Mouse (Mus musculus): ENCODE measurements around the gene Gm8909. TPM values are rescaled to one million over a fixed set of nuclear protein-coding genes. Genes with fewer than 3 reads are reported as not detected.
A peak's percentile ranks its signal among the peaks of the same experiment; 100 is the strongest.
"Not testable (repeated sequence)": the region's sequence is repeated elsewhere in the genome, so short reads cannot be mapped to it uniquely, and the experiment has no call there.

The Gm8909 gene
- not detected for total RNA-seq (2021)

DNA sequence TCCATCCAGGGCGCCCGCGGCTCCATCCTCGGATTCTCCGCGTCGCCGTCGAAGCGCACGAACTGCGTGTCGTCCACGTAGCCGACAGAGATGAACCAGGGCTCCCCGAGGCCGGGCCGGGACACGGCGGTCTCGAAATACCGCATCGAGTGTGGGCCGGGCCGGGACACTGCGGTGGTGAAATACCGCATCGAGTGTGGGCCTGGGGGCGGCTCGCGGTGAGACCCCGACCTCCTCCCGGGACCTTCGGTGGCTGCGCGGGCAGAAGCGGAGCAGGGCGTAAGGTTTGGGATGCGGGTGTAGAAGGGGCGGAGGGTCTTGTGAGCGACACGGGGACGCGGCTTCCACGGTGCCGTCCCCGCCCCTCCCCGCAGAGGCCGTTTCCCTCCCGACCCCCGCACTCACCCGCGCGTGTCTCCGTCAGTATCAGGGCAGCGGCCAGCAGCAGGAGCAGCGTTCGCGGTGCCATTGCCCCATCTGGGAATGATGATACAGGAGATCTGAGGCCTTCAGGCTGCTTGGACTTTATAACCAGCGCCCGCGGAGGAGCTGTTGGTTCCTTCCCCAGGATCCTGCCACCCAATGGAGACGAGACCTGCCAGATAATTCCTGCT is at the start of gene Gm8909:
Gene Gm8909 (minus strand): TSS at position 499 of the 614 bp plus-strand sequence.
- intact Hi-C loops (cut with DNase I) = no loop called here
- DNase-seq (ENCODE audit: low spot score in 2 of 2) = no peak

GRCm38 (mm10) chr17:36215586-36215985 is 47.2 kb upstream of the Gm8909 start:
- DNase-seq (ENCODE audit: low spot score in 2 of 2) = no peak
- intact Hi-C loops (cut with DNase I) = no loop called here

- intact Hi-C loops (cut with DNase I) = no loop called here
- no peak for DNase-seq (ENCODE audit: low spot score in 2 of 2)
Measured at GRCm38 (mm10) chr17:36206846-36207245, 38.5 kb upstream of the Gm8909 start.

DNA sequence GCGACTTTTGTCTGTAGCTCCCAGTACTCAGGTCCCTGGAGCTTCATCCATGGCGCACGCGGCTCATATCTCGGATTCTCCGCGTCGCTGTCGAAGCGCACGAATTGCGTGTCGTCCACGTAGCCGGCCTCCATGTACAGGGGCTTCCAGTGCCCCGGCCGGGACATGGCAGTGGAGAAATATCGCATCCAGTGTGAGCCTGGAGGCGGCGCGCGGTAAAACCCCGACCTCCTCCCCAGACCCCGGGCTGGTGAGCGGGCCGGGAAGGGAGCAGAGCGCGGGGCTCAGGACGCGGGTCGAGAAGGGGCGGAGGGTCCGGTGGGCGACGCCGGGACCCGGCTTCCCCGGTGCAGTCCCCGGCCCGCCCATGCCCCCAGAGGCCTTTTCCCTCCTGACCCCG is 37.5 kb upstream of the Gm8909 start:
- DNase-seq (ENCODE audit: low spot score in 2 of 2) = no peak
- intact Hi-C loops (cut with DNase I) = no loop called here

- intact Hi-C loops (cut with DNase I) = no loop called here
- DNase-seq (ENCODE audit: low spot score in 2 of 2) = no peak
Measured at GRCm38 (mm10) chr17:36205456-36205855, 37.1 kb upstream of the Gm8909 start.

DNA sequence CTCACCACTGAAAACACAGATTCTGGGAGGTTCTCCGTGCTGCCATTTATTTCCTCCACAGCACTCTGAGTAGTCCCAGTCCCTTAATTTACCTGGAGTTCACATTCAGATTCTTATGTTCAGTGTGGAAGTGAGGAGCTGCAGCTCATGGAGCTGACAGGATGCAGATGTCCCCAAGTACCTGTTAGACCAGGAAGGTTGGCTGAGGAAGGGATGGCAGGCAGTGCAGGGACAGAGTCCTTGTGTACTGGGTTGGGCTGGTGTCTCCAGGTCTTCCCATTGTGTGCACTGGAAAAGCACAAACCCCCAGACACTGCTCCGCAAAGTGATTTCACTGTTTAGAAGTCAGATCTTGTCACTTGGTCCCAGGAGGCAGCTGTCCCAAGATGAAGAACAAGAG is 33.5 kb upstream of the Gm8909 start:
- intact Hi-C loops (cut with DNase I) = no loop called here
- no peak for DNase-seq (ENCODE audit: low spot score in 2 of 2)

DNA sequence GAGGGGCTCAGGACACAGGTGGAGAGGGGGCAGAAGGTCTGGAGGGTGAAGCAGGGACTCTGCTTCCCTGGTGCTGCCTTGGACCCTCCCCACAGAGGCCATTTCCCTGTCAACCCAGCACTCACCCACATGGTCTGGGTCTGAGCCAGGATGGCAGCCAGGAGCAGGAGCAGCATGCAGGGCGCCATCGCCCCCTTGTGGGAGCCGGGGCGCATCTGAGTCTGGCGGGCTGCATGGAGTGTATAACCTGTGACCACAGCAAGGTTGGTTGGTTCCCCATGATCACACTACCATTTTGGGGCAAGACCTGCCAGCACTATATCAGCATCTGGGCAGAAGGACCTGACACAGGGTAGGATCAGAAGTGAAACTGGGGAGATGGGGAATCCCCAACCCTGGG is 30.0 kb upstream of the Gm8909 start:
- no peak for DNase-seq (ENCODE audit: low spot score in 2 of 2)
- intact Hi-C loops (cut with DNase I) = loop anchor here (10.0 kb wide), 2 partner anchors 134 to 264 kb away; no protein-coding TSS in a partner anchor

GRCm38 (mm10) chr17:36194471-36194870 is 26.1 kb upstream of the Gm8909 start:
- intact Hi-C loops (cut with DNase I) = loop anchor here (10.0 kb wide), 2 partner anchors 130 to 260 kb away; no protein-coding TSS in a partner anchor
- no peak for DNase-seq (ENCODE audit: low spot score in 2 of 2)

DNA sequence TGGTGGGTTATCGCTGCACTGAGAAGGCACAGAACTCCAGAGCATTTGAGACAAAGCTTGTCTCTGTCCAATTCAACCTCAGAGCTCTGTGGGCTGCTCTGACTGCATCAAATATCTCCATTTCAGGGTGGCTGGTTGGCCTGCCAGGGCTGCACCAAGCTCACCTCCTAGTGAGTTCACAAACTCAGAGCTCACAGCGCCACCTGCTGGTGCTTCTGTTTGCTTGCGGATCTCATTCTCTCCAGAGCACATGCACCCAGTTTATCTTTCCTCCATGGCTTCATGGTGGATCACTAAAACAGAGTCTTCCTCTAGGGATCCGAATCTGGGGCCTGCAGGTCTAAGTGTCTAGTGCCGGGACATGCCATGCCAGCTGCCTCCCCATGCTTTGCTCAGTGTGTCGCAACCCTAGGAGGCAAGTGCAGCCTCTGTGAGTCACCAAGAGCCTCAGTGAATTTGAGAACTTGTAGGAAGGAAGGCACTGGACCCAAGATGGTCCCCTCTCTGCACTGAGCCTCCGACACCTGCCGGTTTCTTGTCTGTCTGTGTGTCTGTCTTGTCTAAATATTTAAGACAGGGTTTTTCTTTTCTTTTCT is 25.3 kb upstream of the Gm8909 start:
- intact Hi-C loops (cut with DNase I) = loop anchor here (10.0 kb wide), 2 partner anchors 129 to 259 kb away; no protein-coding TSS in a partner anchor

DNA sequence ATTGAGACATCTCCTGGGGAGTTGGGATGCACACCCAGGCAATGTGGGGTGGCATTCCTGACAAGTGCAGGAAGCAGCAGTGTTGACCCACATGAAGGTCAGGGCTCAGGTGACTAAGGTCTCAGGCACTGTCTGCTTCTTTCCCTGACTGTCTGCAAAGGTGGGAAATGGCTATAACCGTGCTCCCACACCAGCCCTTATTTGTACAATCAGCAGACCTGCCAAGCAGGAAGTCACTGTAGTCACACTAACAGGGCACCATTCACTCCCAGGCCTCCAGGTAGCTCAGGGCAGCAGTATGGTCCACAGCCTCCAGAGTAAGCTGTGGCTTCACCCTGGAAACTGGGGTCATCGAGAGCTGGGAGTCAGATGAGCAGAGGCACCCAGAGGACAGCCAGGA is 24.0 kb upstream of the Gm8909 start:
- no peak for DNase-seq (ENCODE audit: low spot score in 2 of 2)
- intact Hi-C loops (cut with DNase I) = loop anchor here (10.0 kb wide), 2 partner anchors 128 to 258 kb away; no protein-coding TSS in a partner anchor

More for the DNA sequence above, 25.3 kb upstream of the Gm8909 start:
- peak; percentile 47 to 61 for DNase-seq (ENCODE audit: low spot score in 2 of 2)

GRCm38 (mm10) chr17:36190169-36190507 is 21.8 kb upstream of the Gm8909 start, which contains the start of gene H2-T3:
Gene H2-T3, minus strand, starts transcription at chr17:36190287.
- intact Hi-C loops (cut with DNase I) = loop anchor here (2.0 to 10.0 kb wide), 3 partner anchors 125 to 255 kb away; no protein-coding TSS in a partner anchor
- DNase-seq (ENCODE audit: low spot score in 2 of 2) = no peak

DNA sequence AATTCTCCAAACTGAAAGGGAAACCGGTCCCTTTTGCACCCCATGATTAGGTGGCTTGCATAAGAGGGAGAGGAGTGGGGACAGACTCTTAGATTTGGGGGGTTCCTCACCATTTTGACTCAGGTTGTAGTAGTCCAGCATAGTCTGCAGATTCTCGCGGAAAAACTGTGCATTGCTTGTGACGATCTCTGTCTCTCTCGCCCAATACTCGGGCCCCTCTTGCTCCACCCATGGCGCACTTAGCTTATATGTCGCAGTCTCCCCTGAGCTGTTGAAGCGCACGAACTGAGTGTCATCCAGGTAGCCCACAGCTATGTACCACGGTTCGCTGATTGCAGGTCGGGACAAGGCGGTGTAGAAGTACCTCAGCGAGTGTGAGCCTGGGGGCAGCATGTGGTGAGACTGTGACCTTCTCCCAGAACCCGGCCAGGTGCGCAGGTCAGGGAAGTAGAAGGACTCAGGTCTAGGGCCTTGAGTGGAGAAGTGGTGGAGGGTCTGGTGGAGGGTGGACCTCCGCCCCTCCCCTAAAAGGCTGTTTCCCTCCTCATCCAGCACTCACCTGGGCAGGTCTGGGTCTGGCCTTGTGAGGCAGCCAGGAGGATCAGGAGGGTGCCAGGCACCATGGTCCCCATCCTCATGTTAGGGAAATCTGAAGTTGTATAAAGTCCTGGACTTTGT is 21.3 kb upstream of the Gm8909 start:
- intact Hi-C loops (cut with DNase I) = loop anchor here (2.0 to 10.0 kb wide), 3 partner anchors 125 to 255 kb away; no protein-coding TSS in a partner anchor
- DNase-seq (ENCODE audit: low spot score in 2 of 2) = no peak

DNA sequence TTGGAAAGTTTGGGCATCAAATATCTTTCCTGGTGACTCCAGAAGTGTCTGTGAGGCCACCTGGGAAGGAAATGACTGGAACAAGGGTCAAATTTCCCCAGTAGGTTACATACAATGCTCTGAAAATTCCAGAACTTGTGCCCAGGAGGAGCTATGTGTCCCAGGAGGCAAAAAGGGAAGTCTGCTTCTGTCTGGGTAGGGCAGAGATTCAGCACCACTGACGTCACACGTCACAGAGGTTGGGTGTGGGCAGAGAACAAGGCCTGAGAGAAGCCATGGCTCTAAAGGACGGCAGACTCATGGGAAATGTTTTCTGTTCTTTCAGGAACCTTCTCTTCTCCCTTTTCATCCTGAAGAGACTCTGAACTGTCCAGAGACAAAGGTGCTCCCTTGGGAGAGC is 19.2 kb upstream of the Gm8909 start:
- intact Hi-C loops (cut with DNase I) = no loop called here
- DNase-seq (ENCODE audit: low spot score in 2 of 2) = no peak

GRCm38 (mm10) chr17:36182212-36182611 is 13.9 kb upstream of the Gm8909 start:
- intact Hi-C loops (cut with DNase I) = no loop called here

GRCm38 (mm10) chr17:36179446-36179845 is 11.1 kb upstream of the Gm8909 start:
- DNase-seq (ENCODE audit: low spot score in 2 of 2); intact Hi-C loops (cut with DNase I): not testable (repeated sequence)

More at GRCm38 (mm10) chr17:36182212-36182611, 13.9 kb upstream of the Gm8909 start:
- DNase-seq (ENCODE audit: low spot score in 2 of 2) = no peak

DNA sequence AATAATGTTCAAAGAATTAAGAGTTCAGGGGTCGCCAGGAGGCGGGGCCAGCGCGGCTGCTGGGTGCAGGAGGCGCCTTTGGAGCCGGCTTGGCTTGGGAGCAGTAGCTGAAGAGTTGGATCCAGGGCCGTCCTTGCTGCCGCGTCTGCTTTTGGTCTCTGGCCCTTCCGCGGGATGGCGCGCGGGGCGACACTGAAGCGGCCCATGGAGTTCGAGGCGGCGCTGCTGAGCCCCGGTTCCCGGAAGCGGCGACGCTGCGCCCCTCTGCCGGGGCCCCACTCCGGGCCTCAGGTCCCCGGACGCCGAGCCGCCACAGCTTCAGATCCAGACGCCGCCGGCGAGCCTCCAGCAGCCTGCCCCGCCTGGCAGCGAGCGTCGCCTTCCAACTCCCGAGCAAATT is 10.6 kb upstream of the Gm8909 start:
- DNase-seq (ENCODE audit: low spot score in 2 of 2); intact Hi-C loops (cut with DNase I): not testable (repeated sequence)

DNA sequence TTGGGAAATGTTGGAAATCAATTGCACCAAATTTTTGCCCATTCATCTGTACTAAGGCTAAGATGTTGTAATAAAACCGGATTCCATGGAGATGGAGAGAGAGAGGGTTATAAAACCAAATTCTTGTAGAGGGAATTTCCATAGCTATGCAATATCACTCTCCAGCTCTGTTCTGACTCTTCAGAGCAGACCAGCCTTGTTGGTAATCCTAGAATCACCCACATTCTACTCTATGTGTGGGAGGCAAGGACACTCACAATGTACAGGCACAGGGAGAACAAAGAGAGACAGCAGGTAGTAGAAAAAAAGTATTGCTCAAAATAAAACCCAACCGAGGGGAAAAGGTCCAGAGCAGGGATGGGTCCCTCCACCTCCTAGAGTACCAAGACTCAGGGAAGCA is 7.8 kb upstream of the Gm8909 start:
- DNase-seq (ENCODE audit: low spot score in 2 of 2); intact Hi-C loops (cut with DNase I): not testable (repeated sequence)

DNA sequence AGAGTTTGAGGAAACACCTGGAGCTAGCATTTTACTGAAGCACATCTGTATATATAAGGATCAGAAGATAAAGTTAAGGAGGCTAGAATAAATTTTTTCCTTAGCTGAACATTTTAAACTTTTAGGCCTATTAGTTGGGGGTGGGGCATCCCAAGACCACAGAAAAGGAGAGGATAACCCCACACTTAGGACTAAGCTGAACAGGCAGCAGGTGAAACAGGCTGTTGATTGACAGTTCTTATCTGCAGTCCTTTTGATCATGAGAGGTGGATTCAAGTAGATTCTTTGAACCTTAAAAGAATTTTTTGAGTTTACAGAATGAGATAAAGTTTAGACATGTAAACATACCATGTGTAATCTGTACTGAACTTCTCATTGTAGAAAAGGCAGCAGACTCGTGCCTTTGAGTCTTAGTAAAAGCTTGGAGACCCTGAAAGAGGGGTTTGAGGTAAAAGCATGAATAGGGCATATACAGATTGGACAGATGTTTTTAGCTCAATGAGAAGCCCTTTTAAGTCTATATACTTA is 2.0 kb upstream of the Gm8909 start:
- intact Hi-C loops (cut with DNase I) = no loop called here
- DNase-seq (ENCODE audit: low spot score in 2 of 2) = no peak

DNA sequence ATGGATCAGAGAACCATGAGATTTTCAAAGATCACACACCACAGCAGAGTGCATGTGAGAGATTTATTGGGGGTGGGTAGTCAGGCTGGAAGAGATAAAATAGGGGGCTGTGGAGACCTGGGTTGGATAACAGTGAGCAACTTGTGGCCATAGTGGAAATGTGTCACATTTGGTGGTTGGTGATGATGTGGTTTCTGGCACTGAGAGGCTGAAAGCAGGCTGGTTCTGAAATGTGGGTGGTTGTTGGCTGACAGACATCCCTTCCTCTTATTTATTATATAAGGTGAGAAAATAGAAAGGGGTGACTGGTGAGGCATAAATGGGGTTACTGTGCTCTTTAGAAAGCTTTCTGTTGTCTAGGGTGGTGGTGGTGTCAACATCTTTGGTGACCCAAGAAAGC is 1.4 kb upstream of the Gm8909 start:
- intact Hi-C loops (cut with DNase I) = no loop called here
- DNase-seq (ENCODE audit: low spot score in 2 of 2) = no peak

GRCm38 (mm10) chr17:36169094-36169493 is 757 bp upstream of the Gm8909 start:
- DNase-seq (ENCODE audit: low spot score in 2 of 2); intact Hi-C loops (cut with DNase I): not testable (repeated sequence)

All from left cerebral cortex, postnatal 25 days (tissue).